Mouse (Mus musculus) monocyte, adult 5-6 weeks (primary cell): Measurements from ENCODE around the gene Tmtc2. TPM values are rescaled to one million over a fixed set of nuclear protein-coding genes. Genes with fewer than 3 reads are reported as not detected.

ENCODE experiments used
- ATAC-seq: fragments of 153-309, 156-312 bp; replicated peaks from 2 replicates; pipeline ENCODE4 v1.8.0; 2017; ENCODE audit warnings: mild to moderate bottlenecking; ENCODE audit not compliant: low TSS enrichment, insufficient number of reproducible peaks, severe bottlenecking, poor library complexity, low FRiP score
- total RNA-seq: library from RNA; stranded (forward); fragments of 200-1000, 200-491, 200-594 nt; gene quantifications from 3 replicates; pipeline ENCODE4 v1.2.3, GENCODE M21; 2017

Gene Tmtc2
- total RNA-seq, 1 experiment from 2014 or later = not detected

GRCm38 (mm10) chr10:105232864-105233263 lies 341.4 kb downstream of the Tmtc2 start:
- no peak for ATAC-seq

- no peak for ATAC-seq
These were observed 343.8 kb downstream of the Tmtc2 start for GRCm38 (mm10) chr10:105230416-105230815.

- ATAC-seq = no peak
These were observed 345.6 kb downstream of the Tmtc2 start for GRCm38 (mm10) chr10:105228623-105229022.

- ATAC-seq = no peak
These were observed 346.6 kb downstream of the Tmtc2 start for GRCm38 (mm10) chr10:105227631-105228030.

GRCm38 (mm10) chr10:105225714-105226113 lies 348.5 kb downstream of the Tmtc2 start:
- no peak for ATAC-seq

GRCm38 (mm10) chr10:105222904-105223303 lies 351.3 kb downstream of the Tmtc2 start:
- no peak for ATAC-seq

- no peak for ATAC-seq
These were observed 372.8 kb downstream of the Tmtc2 start for GRCm38 (mm10) chr10:105201491-105201890.

- ATAC-seq = no peak
These were observed 373.6 kb downstream of the Tmtc2 start for GRCm38 (mm10) chr10:105200678-105201077.

GRCm38 (mm10) chr10:105200092-105200491 lies 374.2 kb downstream of the Tmtc2 start:
- no peak for ATAC-seq

GRCm38 (mm10) chr10:105199515-105199914 lies 374.7 kb downstream of the Tmtc2 start:
- ATAC-seq = no peak

GRCm38 (mm10) chr10:105195377-105195776 lies 378.9 kb downstream of the Tmtc2 start:
- ATAC-seq = no peak

- ATAC-seq = no peak
These were observed 380.3 kb downstream of the Tmtc2 start for GRCm38 (mm10) chr10:105193756-105194460.

GRCm38 (mm10) chr10:105192071-105192470 lies 382.2 kb downstream of the Tmtc2 start:
- ATAC-seq = no peak

GRCm38 (mm10) chr10:105189746-105190145 lies 384.5 kb downstream of the Tmtc2 start:
- ATAC-seq = no peak

GRCm38 (mm10) chr10:105186636-105187035 lies 387.6 kb downstream of the Tmtc2 start:
- ATAC-seq = no peak

GRCm38 (mm10) chr10:105168443-105169102 lies 405.7 kb downstream of the Tmtc2 start:
- ATAC-seq = no peak

- ATAC-seq = no peak
These were observed 409.0 kb downstream of the Tmtc2 start for GRCm38 (mm10) chr10:105165291-105165690.

GRCm38 (mm10) chr10:105153789-105154188 lies 420.5 kb downstream of the Tmtc2 start:
- ATAC-seq = no peak

- ATAC-seq = no peak
These were observed 429.9 kb downstream of the Tmtc2 start for GRCm38 (mm10) chr10:105144382-105144781.

- ATAC-seq = no peak
These were observed 432.1 kb downstream of the Tmtc2 start for GRCm38 (mm10) chr10:105142201-105142600.
